22 mouse cellular contexts compared by ENCODE assay signal in the genomic region with DNA sequence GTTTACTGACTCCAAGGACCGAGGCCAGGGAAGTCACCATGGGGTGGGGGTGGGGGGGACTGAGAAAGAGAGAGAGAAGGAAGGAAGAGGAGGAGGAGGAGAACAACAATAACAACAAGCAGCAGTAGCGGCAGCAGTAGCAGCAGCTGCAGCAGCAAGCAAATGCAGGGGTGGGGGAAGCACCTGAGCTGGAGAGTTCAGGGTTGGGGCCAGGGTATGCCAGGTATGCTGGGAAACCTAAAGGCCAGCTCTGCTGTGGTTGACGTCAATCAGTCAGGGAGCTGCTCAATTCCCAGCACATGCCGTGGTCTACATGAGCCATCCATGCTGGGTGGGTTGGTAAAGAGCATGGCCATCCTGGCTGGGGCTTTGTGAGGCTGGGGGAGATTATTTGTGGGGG.
"Had no signal": no experiment of that assay in that cellular context is flagged by ENCODE, and none has a peak within 500 bp of the region (broad histone marks: within the 10 kb centered on the region; RNA-seq: fewer than 3 reads in every experiment).

No protein-coding gene starts in this region.

- H3K9me3 ChIP-seq: limb, embryonic 13.5 days; liver, embryonic 12.5 days; liver, embryonic 15.5 days; lung, embryonic 15.5 days; megakaryocyte, embryonic 14.5 days; midbrain, embryonic 10.5 days; midbrain, embryonic 13.5 days; neural tube, embryonic 13.5 days had no signal

- H3K27ac ChIP-seq: kidney, postnatal 0 days; limb, embryonic 13.5 days; liver, embryonic 12.5 days; liver, embryonic 15.5 days; lung, embryonic 15.5 days; midbrain, embryonic 10.5 days; midbrain, embryonic 13.5 days; neural tube, embryonic 13.5 days had no signal

- H3K4me3 ChIP-seq: layer of hippocampus, adult 2 months; limb, embryonic 13.5 days; liver, embryonic 12.5 days; liver, embryonic 15.5 days; lung, embryonic 15.5 days; megakaryocyte, embryonic 14.5 days; midbrain, embryonic 10.5 days; midbrain, embryonic 13.5 days; myocyte; neural tube, embryonic 13.5 days had no signal

- ATAC-seq: liver, embryonic 12.5 days; midbrain, embryonic 13.5 days; midbrain, embryonic 16.5 days had no signal

- H3K4me2 ChIP-seq: limb, embryonic 13.5 days; liver, embryonic 12.5 days; liver, embryonic 15.5 days; lung, embryonic 15.5 days; midbrain, embryonic 13.5 days; neural tube, embryonic 13.5 days had no signal

- H3K27me3 ChIP-seq: limb, embryonic 13.5 days; liver, embryonic 12.5 days; liver, embryonic 15.5 days; lung, embryonic 15.5 days; midbrain, embryonic 13.5 days; neural tube, embryonic 13.5 days had no signal

- H3K4me1 ChIP-seq: liver, embryonic 12.5 days; liver, embryonic 15.5 days; lung, embryonic 15.5 days; megakaryocyte, embryonic 14.5 days; midbrain, embryonic 13.5 days; neural tube, embryonic 13.5 days had no signal

- H3K9ac ChIP-seq: limb, embryonic 13.5 days; liver, embryonic 12.5 days; liver, embryonic 15.5 days; lung, embryonic 15.5 days; midbrain, embryonic 13.5 days; neural tube, embryonic 13.5 days had no signal

- DNase-seq: kidney, adult 9 months; kidney, postnatal 25 days; left cerebral cortex, postnatal 4 days; liver; lung, adult 18-20 months; lung, postnatal 10 days; lung, postnatal 36 days; retina, postnatal 1 day; thymus, adult 18-20 months; thymus, postnatal 36 days had no signal

- H3K36me3 ChIP-seq: limb, embryonic 13.5 days; liver, embryonic 12.5 days; liver, embryonic 15.5 days; lung, embryonic 15.5 days; midbrain, embryonic 10.5 days; midbrain, embryonic 13.5 days; neural tube, embryonic 13.5 days had no signal
